Mouse (Mus musculus): ENCODE measurements around the gene Exoc5. TPM values are rescaled to one million over a fixed set of nuclear protein-coding genes. Genes with fewer than 3 reads are reported as not detected.
A peak's percentile ranks its signal among the peaks of the same experiment; 100 is the strongest.

Gene Exoc5
- polyA plus RNA-seq, 1 experiment from 2014 or later = 52.6 TPM

GRCm38 (mm10) chr14:49007979-49008378, 58.5 kb downstream of the Exoc5 start:
- peak; percentile 27 for DNase-seq (ENCODE audit: low spot score)

DNA sequence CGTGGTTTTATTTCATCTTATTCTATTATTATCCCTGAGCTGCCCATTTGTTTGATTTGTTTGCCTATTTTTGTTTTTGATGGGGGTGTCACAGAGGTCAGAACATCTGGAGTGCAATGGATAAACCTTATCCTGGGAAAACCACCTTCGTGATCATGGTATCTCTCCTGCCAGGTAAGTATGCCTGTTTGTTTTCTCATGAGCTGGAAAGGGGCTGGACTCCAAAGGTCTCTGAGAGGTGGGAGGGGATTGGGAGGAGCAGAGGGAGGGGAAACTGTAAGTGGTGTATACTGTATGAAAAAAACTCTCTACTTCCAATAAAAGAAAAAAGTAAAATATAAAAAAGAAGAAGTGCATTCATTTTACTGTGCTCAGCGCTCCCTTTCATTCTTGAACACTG, 64.8 kb downstream of the Exoc5 start:
- DNase-seq (ENCODE audit: low spot score) = no peak

GRCm38 (mm10) chr14:48998795-48999194, 67.7 kb downstream of the Exoc5 start:
- no peak for DNase-seq (ENCODE audit: low spot score)

DNA sequence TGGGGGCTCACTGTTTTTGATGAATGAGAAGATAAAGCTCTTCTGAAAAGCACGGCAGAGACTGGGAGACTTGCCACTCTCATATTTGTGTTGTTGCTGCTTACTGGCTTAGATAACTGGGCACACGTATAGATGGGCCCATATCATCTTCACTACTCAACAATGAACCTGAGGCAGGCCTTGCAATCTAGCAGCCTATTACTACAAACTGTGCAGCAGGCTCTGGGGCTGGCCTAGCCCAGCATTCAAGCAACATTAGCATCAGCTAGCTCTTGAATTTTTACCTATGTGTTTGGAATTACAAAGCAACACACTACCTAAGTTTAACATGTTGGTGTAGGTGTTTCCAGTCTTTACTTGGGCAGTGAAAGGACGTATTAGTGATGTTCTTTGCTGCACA, 72.6 kb downstream of the Exoc5 start:
- DNase-seq (ENCODE audit: low spot score) = no peak

- DNase-seq (ENCODE audit: low spot score) = no peak
Observed at GRCm38 (mm10) chr14:48992070-48992580, 74.3 kb downstream of the Exoc5 start.

- DNase-seq (ENCODE audit: low spot score) = no peak
Observed at GRCm38 (mm10) chr14:48991144-48991522, 75.3 kb downstream of the Exoc5 start.

- DNase-seq (ENCODE audit: low spot score) = peak; percentile 10
Observed at GRCm38 (mm10) chr14:48990471-48991143, 75.8 kb downstream of the Exoc5 start.

DNA sequence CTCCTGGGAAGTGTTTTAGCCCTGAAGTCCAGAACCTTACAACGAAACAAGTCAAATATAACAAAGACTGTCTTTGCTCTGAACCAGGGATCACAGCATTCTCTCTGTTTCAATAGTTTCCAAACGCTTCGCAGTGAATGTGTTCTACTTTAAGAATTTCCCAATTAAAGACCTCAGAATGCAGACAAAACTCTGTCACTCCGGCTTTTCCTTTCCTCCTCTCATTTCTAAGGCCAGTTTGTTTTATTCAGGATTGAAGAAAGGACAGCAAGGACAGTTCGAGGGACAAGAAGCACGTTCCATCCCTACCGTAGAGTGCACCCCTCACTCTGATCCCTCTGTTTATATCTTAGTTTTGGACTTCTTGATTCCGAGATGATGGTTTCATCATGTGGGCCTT, 76.6 kb downstream of the Exoc5 start:
- DNase-seq (ENCODE audit: low spot score) = no peak

GRCm38 (mm10) chr14:48986231-48986630, 80.2 kb downstream of the Exoc5 start:
- no peak for DNase-seq (ENCODE audit: low spot score)

DNA sequence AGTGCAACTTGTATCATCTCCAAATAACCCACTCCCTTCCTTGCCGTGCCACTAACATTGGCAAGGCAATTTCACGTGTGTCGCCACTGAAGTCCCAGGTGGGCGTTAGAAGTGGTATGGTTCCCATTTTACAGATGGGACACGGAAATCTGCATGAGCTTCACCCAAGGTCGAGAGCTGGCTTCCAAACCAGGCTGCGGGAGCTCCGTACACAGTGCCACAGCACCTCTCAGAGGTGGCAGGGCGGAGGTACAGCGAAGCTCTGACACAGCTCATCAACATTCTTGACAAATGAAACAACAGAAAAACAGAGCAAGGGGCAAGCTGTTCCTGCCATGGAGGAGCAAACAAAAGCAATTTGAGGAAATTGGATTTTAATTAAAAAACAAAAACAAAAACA, 80.8 kb downstream of the Exoc5 start:
- no peak for DNase-seq (ENCODE audit: low spot score)

- DNase-seq (ENCODE audit: low spot score) = no peak
Observed at GRCm38 (mm10) chr14:48978971-48979388, 87.5 kb downstream of the Exoc5 start.

DNA sequence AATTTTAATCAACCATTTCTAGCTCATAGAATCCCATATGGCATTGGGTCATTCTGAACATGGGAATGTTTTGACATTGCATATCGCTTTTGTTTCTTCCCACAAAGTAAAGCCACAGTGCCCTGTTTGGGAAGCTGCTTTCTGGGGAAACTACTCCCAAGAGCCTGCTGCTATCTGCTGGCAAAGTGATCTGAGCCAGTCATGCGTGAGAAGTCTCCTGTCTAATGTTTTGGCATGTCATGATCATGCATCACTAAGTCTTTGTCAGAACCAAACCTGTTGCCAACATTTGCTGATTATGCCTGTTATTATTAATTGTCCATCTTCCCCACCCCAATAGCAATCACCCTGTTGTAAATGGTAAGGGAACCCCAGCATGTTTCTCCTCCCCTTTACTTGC, 94.9 kb downstream of the Exoc5 start:
- DNase-seq (ENCODE audit: low spot score) = no peak

- DNase-seq (ENCODE audit: low spot score) = no peak
Observed at GRCm38 (mm10) chr14:48968670-48969069, 97.8 kb downstream of the Exoc5 start.

Other genes starting within 250 kb of the Exoc5 start
- gene Ap5m1, start 556 bp downstream of the Exoc5 start, polyA plus RNA-seq (2015; fragmentation: Nextera tagmentation; extraction: Ambion mirVana) = 35.5 and 38.7 TPM in 2 replicates
- 8.9 and 13.0 TPM in 2 replicates for gene Naa30, start 105.6 kb upstream of the Exoc5 start, polyA plus RNA-seq (2015; fragmentation: Nextera tagmentation; extraction: Ambion mirVana)
- gene ccdc198, start 178.8 kb upstream of the Exoc5 start, polyA plus RNA-seq (2015; fragmentation: Nextera tagmentation; extraction: Ambion mirVana) = 0.23 TPM in 1 of 2 replicates, not detected in the other